Mouse (Mus musculus): Measurements from ENCODE around the gene Col24a1.

DNA sequence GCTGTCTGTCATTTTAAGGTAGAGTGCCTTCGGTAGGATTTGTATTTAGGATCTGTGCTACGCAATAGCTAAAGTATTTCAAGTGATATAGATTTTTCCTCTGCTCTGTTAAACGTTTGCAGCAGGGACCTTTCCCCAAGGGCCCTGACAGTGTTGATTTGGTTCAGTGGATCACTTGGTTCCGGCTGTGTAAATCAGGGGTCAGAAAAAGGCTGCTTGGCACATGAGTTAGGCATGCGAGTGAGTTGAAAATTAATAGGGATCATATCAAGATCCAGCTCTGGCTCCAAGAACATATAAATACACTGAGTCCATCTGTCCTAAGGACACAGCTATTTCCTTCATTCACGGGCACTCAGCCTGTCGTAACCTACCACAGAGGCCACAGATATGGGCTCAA, 146.1 kb downstream of the Col24a1 start:
- TF ChIP-seq CTCF (IDR thresholded peaks at IDR 0.05; ENCODE audit: control insufficient read depth, insufficient read depth, low read length) (no peak), POLR2A (IDR thresholded peaks at IDR 0.05; ENCODE audit: borderline replicate concordance, control insufficient read depth, low read depth, low read length) (no peak)

Data from bone marrow, adult 2 months (tissue).